Mouse (Mus musculus): ENCODE data around the gene Rab11fip3. TPM values are rescaled to one million over a fixed set of nuclear protein-coding genes. Genes with fewer than 3 reads are reported as not detected.

Rab11fip3 gene
- total RNA-seq, 1 experiment, result 9.4 TPM

DNA sequence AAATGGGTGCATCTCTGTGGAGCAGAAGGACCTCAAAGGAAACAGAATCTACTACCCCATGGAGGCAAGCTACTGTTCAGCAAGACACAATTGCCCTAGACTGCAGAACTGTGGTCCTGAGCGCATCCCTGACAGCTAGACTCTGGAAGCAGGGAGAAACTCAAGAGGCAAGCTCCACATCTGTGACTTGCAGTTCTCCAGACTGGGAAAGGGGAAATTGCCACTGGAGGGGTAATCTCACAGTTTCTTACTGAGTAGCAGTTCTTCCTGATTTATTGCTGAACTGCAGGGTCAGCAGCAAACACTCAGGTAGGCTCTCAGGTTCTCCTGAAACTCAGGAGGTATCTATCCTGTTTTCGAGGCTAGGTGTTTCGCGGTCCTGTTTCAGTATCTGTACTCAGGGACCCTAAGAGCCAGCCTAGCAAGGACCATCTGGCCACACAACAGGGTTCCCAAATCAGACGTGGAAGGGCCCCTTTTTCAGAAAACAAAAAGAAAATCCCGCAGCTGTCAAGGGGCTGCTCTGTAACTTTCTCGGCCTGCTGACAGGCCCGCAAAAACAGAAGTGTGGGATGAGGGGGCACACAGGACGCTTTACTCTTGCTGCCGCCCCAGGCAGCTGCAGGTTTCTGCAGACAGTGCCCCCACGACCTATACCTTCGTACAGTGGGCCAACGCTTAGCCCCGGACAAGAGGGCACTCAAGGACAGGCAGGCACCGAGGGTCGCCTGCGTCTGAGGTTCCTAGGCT lies 84.6 kb downstream of the Rab11fip3 start:
- Histone ChIP-seq H3K4me1 (ENCODE audit: control insufficient read depth in 2 of 2, insufficient read depth in 2 of 2, low read length in 2 of 2, poor library complexity in 1 of 2) (peaks cover 5% of the 10 kb centered on the region in 2 experiments; a peak in 2 of 4 replicates), H3K36me3 (ENCODE audit: control insufficient read depth, insufficient read depth, low read length, poor library complexity, severe bottlenecking) (peaks cover 3% of the 10 kb centered on the region; the same call in 1 of the 2 replicates), H3K4me3 (ENCODE audit: insufficient read depth in 1 of 2, low read depth in 1 of 2, low read length in 2 of 2, poor library complexity in 1 of 2, severe bottlenecking in 1 of 2) (peak overlapping the region; percentile 61 to 82), H3K27ac (ENCODE audit: insufficient read depth, low read depth, low read length, poor library complexity, severe bottlenecking) (no peak overlapping the region), H3K9ac (ENCODE audit: insufficient read depth, low read depth, low read length, poor library complexity, severe bottlenecking) (peak overlapping the region; percentile 84), H3K9me3 (ENCODE audit: control insufficient read depth, insufficient read depth, low read depth, low read length) (no peaks in the 10 kb centered on the region)
- in situ Hi-C loops (cut with MboI; ENCODE audit: low sequenced_read_pairs in 2 of 2, unreplicated experiment in 2 of 2), result no loop called here
- DNase-seq (ENCODE audit: low read depth, low spot score), result no peak
- TF ChIP-seq MAFK (IDR thresholded peaks at IDR 0.05; ENCODE audit: insufficient read depth, low read depth, low read length) (no peak), ZC3H11A (IDR thresholded peaks at IDR 0.05; ENCODE audit: borderline replicate concordance, low read depth, low read length) (no peak), CHD2 (IDR thresholded peaks at IDR 0.05; ENCODE audit: low read depth, low read length) (no peak), HCFC1 (IDR thresholded peaks at IDR 0.05; ENCODE audit: borderline replicate concordance, insufficient read depth, low read length) (no peak), ZNF384 (IDR thresholded peaks at IDR 0.05; ENCODE audit: low read depth, low read length) (no peak)

DNA sequence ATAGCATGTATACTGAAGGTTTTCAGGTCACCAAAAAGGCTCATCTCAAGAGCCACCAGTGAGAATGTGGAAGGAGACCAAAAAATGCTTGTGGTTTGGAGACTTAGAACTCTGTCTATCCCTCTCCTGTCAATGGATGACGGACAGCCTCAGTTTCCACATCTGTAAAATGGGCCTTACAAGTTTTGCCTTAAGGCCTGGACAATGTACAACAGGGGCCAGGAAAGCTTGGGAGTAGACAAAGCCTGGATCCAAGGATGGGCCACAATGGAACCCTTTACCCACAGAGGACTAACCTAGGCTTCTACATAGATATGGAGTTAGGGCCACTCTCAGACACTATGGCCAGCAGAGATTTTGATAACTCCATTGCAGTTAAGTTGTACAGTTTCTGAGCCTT lies 85.3 kb downstream of the Rab11fip3 start:
- Histone ChIP-seq H3K9me3 (ENCODE audit: control insufficient read depth, insufficient read depth, low read depth, low read length) (no peaks in the 10 kb centered on the region), H3K27ac (ENCODE audit: insufficient read depth, low read depth, low read length, poor library complexity, severe bottlenecking) (no peak overlapping the region), H3K4me1 (ENCODE audit: control insufficient read depth in 2 of 2, insufficient read depth in 2 of 2, low read length in 2 of 2, poor library complexity in 1 of 2) (peaks cover 5% of the 10 kb centered on the region in 2 experiments; a peak in 2 of 4 replicates), H3K36me3 (ENCODE audit: control insufficient read depth, insufficient read depth, low read length, poor library complexity, severe bottlenecking) (no peaks in the 10 kb centered on the region), H3K9ac (ENCODE audit: insufficient read depth, low read depth, low read length, poor library complexity, severe bottlenecking) (no peak overlapping the region; the same call in 1 of the 2 replicates), H3K4me3 (ENCODE audit: insufficient read depth in 1 of 2, low read depth in 1 of 2, low read length in 2 of 2, poor library complexity in 1 of 2, severe bottlenecking in 1 of 2) (no peak overlapping the region)
- TF ChIP-seq CHD2 (IDR thresholded peaks at IDR 0.05; ENCODE audit: low read depth, low read length), result no peak
- no peak for TF ChIP-seq MAFK (IDR thresholded peaks at IDR 0.05; ENCODE audit: insufficient read depth, low read depth, low read length)
- TF ChIP-seq ZC3H11A (IDR thresholded peaks at IDR 0.05; ENCODE audit: borderline replicate concordance, low read depth, low read length), result no peak
- no peak for TF ChIP-seq HCFC1 (IDR thresholded peaks at IDR 0.05; ENCODE audit: borderline replicate concordance, insufficient read depth, low read length)
- TF ChIP-seq ZNF384 (IDR thresholded peaks at IDR 0.05; ENCODE audit: low read depth, low read length), result no peak
- in situ Hi-C loops (cut with MboI; ENCODE audit: low sequenced_read_pairs in 2 of 2, unreplicated experiment in 2 of 2), result no loop called here
- DNase-seq (ENCODE audit: low read depth, low spot score), result no peak

DNA sequence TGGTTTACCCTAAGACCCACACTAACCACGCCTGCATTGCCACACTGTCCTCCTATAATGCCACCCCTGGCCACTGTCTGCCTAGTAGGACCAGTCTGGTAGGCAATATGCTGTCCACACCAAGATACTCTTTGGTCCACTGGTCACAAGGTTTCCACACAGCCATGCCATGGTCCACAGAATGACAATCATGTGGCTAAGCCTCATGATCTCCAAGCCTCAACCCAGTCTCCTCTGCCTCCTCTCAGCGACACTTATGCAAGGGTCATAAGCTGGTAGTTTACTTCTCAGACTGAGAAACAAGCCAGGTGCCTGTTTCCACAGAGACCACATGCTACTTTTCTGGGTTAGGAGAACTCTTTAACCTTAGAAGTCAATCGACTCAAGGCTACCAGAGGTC lies 86.4 kb downstream of the Rab11fip3 start:
- no peak for DNase-seq (ENCODE audit: low read depth, low spot score)
- peaks cover 5% of the 10 kb centered on the region in 2 experiments; a peak in 2 of 4 replicates for H3K4me1 ChIP-seq (ENCODE audit: control insufficient read depth in 2 of 2, insufficient read depth in 2 of 2, low read length in 2 of 2, poor library complexity in 1 of 2)
- no peak overlapping the region for H3K27ac ChIP-seq (ENCODE audit: insufficient read depth, low read depth, low read length, poor library complexity, severe bottlenecking)
- no peaks in the 10 kb centered on the region for H3K9me3 ChIP-seq (ENCODE audit: control insufficient read depth, insufficient read depth, low read depth, low read length)
- no peak overlapping the region for H3K9ac ChIP-seq (ENCODE audit: insufficient read depth, low read depth, low read length, poor library complexity, severe bottlenecking)
- H3K36me3 ChIP-seq (ENCODE audit: control insufficient read depth, insufficient read depth, low read length, poor library complexity, severe bottlenecking), result no peaks in the 10 kb centered on the region
- in situ Hi-C loops (cut with MboI; ENCODE audit: low sequenced_read_pairs in 2 of 2, unreplicated experiment in 2 of 2), result no loop called here
- no peak for TF ChIP-seq ZC3H11A (IDR thresholded peaks at IDR 0.05; ENCODE audit: borderline replicate concordance, low read depth, low read length)
- no peak for TF ChIP-seq CHD2 (IDR thresholded peaks at IDR 0.05; ENCODE audit: low read depth, low read length)
- no peak overlapping the region for H3K4me3 ChIP-seq (ENCODE audit: insufficient read depth in 1 of 2, low read depth in 1 of 2, low read length in 2 of 2, poor library complexity in 1 of 2, severe bottlenecking in 1 of 2)

DNA sequence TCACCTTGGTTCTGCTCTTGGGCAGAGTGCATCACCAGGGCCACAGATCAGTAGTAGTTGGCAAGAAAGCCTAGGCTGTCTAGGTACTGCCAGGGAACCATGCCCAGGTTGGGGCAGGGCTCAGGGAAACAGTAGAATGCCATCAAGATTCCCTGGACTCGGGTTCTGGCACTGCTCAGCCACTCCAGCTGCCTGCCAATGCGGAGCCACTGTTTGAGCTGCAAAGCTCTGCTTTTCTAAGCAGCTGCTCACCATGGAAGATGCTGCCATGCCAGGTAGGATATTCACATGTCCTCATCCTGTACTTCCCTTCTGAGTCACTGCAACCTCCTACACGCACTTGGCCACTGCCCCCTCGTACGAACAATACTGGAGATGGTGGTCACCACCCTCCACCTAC lies 88.5 kb downstream of the Rab11fip3 start:
- in situ Hi-C loops (cut with MboI; ENCODE audit: low sequenced_read_pairs in 2 of 2, unreplicated experiment in 2 of 2), result no loop called here
- H3K4me1 ChIP-seq (ENCODE audit: control insufficient read depth in 2 of 2, insufficient read depth in 2 of 2, low read length in 2 of 2, poor library complexity in 1 of 2), result peaks cover 5% of the 10 kb centered on the region in 2 experiments; a peak in 2 of 4 replicates
- no peak overlapping the region for H3K27ac ChIP-seq (ENCODE audit: insufficient read depth, low read depth, low read length, poor library complexity, severe bottlenecking)
- H3K9ac ChIP-seq (ENCODE audit: insufficient read depth, low read depth, low read length, poor library complexity, severe bottlenecking), result no peak overlapping the region
- H3K4me3 ChIP-seq (ENCODE audit: insufficient read depth in 1 of 2, low read depth in 1 of 2, low read length in 2 of 2, poor library complexity in 1 of 2, severe bottlenecking in 1 of 2), result no peak overlapping the region
- TF ChIP-seq CHD2 (IDR thresholded peaks at IDR 0.05; ENCODE audit: low read depth, low read length), result no peak
- TF ChIP-seq HCFC1 (IDR thresholded peaks at IDR 0.05; ENCODE audit: borderline replicate concordance, insufficient read depth, low read length), result no peak
- TF ChIP-seq MAFK (IDR thresholded peaks at IDR 0.05; ENCODE audit: insufficient read depth, low read depth, low read length), result no peak
- no peak for TF ChIP-seq ZC3H11A (IDR thresholded peaks at IDR 0.05; ENCODE audit: borderline replicate concordance, low read depth, low read length)
- no peak for TF ChIP-seq ZNF384 (IDR thresholded peaks at IDR 0.05; ENCODE audit: low read depth, low read length)
- no peak for DNase-seq (ENCODE audit: low read depth, low spot score)
- no peaks in the 10 kb centered on the region for H3K9me3 ChIP-seq (ENCODE audit: control insufficient read depth, insufficient read depth, low read depth, low read length)
- no peaks in the 10 kb centered on the region for H3K36me3 ChIP-seq (ENCODE audit: control insufficient read depth, insufficient read depth, low read length, poor library complexity, severe bottlenecking)
